Mouse (Mus musculus): ENCODE results near the gene Drc1. TPM values are rescaled to one million over a fixed set of nuclear protein-coding genes. Genes with fewer than 3 reads are reported as not detected.

The Drc1 gene
- total and polyA plus RNA-seq, 2 experiments from 2014 or later = 5.9 to 11.2 TPM

- H3K27me3 ChIP-seq (ENCODE audit: insufficient read depth, low read length) = no peaks in the 10 kb centered on the region
- H3K9ac ChIP-seq (replicated peaks; ENCODE audit: low read length, poor library complexity, severe bottlenecking) = no peak overlapping the region
- no peak for TF ChIP-seq CTCF (IDR thresholded peaks at IDR 0.05)
- ATAC-seq (ENCODE audit: low FRiP score) = no peak
- no peak overlapping the region for H3K4me2 ChIP-seq (ENCODE audit: low read depth, low read length, poor library complexity, severe bottlenecking)
- no peak for DNase-seq (ENCODE audit: low spot score)
- no peak overlapping the region for H3K27ac ChIP-seq (ENCODE audit: low read depth, low read length)
- H3K9me3 ChIP-seq (ENCODE audit: low read length) = no peaks in the 10 kb centered on the region
- 94% methylated on average over 4 of the region's 4 CpGs for WGBS
- H3K4me1 ChIP-seq (ENCODE audit: insufficient read depth, low read length) = no peaks in the 10 kb centered on the region
- no peak overlapping the region for H3K4me3 ChIP-seq (ENCODE audit: low read depth, low read length)
- H3K36me3 ChIP-seq (ENCODE audit: insufficient read depth, low read length) = no peaks in the 10 kb centered on the region
Observed at GRCm38 (mm10) chr5:30279446-30279845, 1.7 kb upstream of the Drc1 start.

GRCm38 (mm10) chr5:30280864-30281263, 324 bp upstream of the Drc1 start:
- H3K4me1 ChIP-seq (ENCODE audit: insufficient read depth, low read length) = no peaks in the 10 kb centered on the region
- ATAC-seq (ENCODE audit: low FRiP score) = no peak
- no peak for DNase-seq (ENCODE audit: low spot score)
- H3K9ac ChIP-seq (replicated peaks; ENCODE audit: low read length, poor library complexity, severe bottlenecking) = peak overlapping the region; percentile 51; the same call in 1 of the 2 replicates
- peak overlapping the region; percentile 63; the same call in 1 of the 2 replicates for H3K27ac ChIP-seq (ENCODE audit: low read depth, low read length)
- no peak for TF ChIP-seq CTCF (IDR thresholded peaks at IDR 0.05)
- 32% methylated on average over 9 of the region's 9 CpGs for WGBS
- no peaks in the 10 kb centered on the region for H3K27me3 ChIP-seq (ENCODE audit: insufficient read depth, low read length)
- H3K36me3 ChIP-seq (ENCODE audit: insufficient read depth, low read length) = no peaks in the 10 kb centered on the region
- no peaks in the 10 kb centered on the region for H3K9me3 ChIP-seq (ENCODE audit: low read length)
- peak overlapping the region; percentile 70 for H3K4me2 ChIP-seq (ENCODE audit: low read depth, low read length, poor library complexity, severe bottlenecking)
- peak overlapping the region; percentile 58 for H3K4me3 ChIP-seq (ENCODE audit: low read depth, low read length)

GRCm38 (mm10) chr5:30285944-30286799, 5.0 kb downstream of the Drc1 start:
- Histone ChIP-seq H3K4me1 (ENCODE audit: insufficient read depth, low read length) (no peaks in the 10 kb centered on the region), H3K27me3 (ENCODE audit: insufficient read depth, low read length) (no peaks in the 10 kb centered on the region), H3K36me3 (ENCODE audit: insufficient read depth, low read length) (no peaks in the 10 kb centered on the region), H3K27ac (ENCODE audit: low read depth, low read length) (no peak overlapping the region), H3K9ac (replicated peaks; ENCODE audit: low read length, poor library complexity, severe bottlenecking) (no peak overlapping the region), H3K4me3 (ENCODE audit: low read depth, low read length) (no peak overlapping the region), H3K9me3 (ENCODE audit: low read length) (no peaks in the 10 kb centered on the region), H3K4me2 (ENCODE audit: low read depth, low read length, poor library complexity, severe bottlenecking) (no peak overlapping the region)
- DNase-seq (ENCODE audit: low spot score) = no peak
- 82% methylated on average over 10 of the region's 10 CpGs for WGBS
- ATAC-seq (ENCODE audit: low FRiP score) = no peak
- no peak for TF ChIP-seq CTCF (IDR thresholded peaks at IDR 0.05)

- ATAC-seq (ENCODE audit: low FRiP score) = no peak
- H3K9ac ChIP-seq (replicated peaks; ENCODE audit: low read length, poor library complexity, severe bottlenecking) = no peak overlapping the region
- DNase-seq (ENCODE audit: low spot score) = no peak
- H3K36me3 ChIP-seq (ENCODE audit: insufficient read depth, low read length) = no peaks in the 10 kb centered on the region
- WGBS = 78% methylated on average over 9 of the region's 9 CpGs
- no peak overlapping the region for H3K4me3 ChIP-seq (ENCODE audit: low read depth, low read length)
- no peak overlapping the region for H3K4me2 ChIP-seq (ENCODE audit: low read depth, low read length, poor library complexity, severe bottlenecking)
- no peak overlapping the region for H3K27ac ChIP-seq (ENCODE audit: low read depth, low read length)
- TF ChIP-seq CTCF (IDR thresholded peaks at IDR 0.05) = no peak
- no peaks in the 10 kb centered on the region for H3K27me3 ChIP-seq (ENCODE audit: insufficient read depth, low read length)
- H3K4me1 ChIP-seq (ENCODE audit: insufficient read depth, low read length) = no peaks in the 10 kb centered on the region
- H3K9me3 ChIP-seq (ENCODE audit: low read length) = no peaks in the 10 kb centered on the region
Observed at GRCm38 (mm10) chr5:30287106-30287882, 6.1 kb downstream of the Drc1 start.

- Histone ChIP-seq H3K9ac (replicated peaks; ENCODE audit: low read length, poor library complexity, severe bottlenecking) (no peak overlapping the region), H3K27me3 (ENCODE audit: insufficient read depth, low read length) (0 out of 2 replicates have a peak, but pooled peaks cover 4% of the 10 kb centered on the region), H3K4me3 (ENCODE audit: low read depth, low read length) (no peak overlapping the region), H3K27ac (ENCODE audit: low read depth, low read length) (no peak overlapping the region), H3K9me3 (ENCODE audit: low read length) (no peaks in the 10 kb centered on the region), H3K36me3 (ENCODE audit: insufficient read depth, low read length) (no peaks in the 10 kb centered on the region), H3K4me2 (ENCODE audit: low read depth, low read length, poor library complexity, severe bottlenecking) (no peak overlapping the region), H3K4me1 (ENCODE audit: insufficient read depth, low read length) (no peaks in the 10 kb centered on the region)
- DNase-seq (ENCODE audit: low spot score) (peak; percentile 12), ATAC-seq (ENCODE audit: low FRiP score) (no peak)
- TF ChIP-seq CTCF (IDR thresholded peaks at IDR 0.05) = no peak
- 86% methylated on average over 5 of the region's 5 CpGs for WGBS
Observed at GRCm38 (mm10) chr5:30340815-30341214, 59.6 kb downstream of the Drc1 start.

Measured in midbrain, postnatal 0 days (tissue).